Mouse (Mus musculus) erythroblast, embryonic 14.5 days (primary cell): ENCODE results near the gene Ern1.

ENCODE experiments used
- GATA1 ChIP-seq: IDR thresholded peaks from 2 replicates; pipeline ENCODE4 v1.6.1; 2012; ENCODE audit warnings: low read length, inconsistent platforms, mixed read lengths
- TAL1 ChIP-seq: IDR thresholded peaks from 3 replicates; pipeline ENCODE4 v1.6.1; 2012; ENCODE audit warnings: low read length, inconsistent platforms, mixed read lengths

- no peak for TF ChIP-seq TAL1
- TF ChIP-seq GATA1: 0 out of 2 replicates have a peak, but pooled peaks have one; percentile 30
Observed at GRCm38 (mm10) chr11:106500393-106501307, 13.0 kb upstream of the Ern1 start.
